Mouse (Mus musculus): Measurements from ENCODE around the gene Tpsab1.

The Tpsab1 gene

DNA sequence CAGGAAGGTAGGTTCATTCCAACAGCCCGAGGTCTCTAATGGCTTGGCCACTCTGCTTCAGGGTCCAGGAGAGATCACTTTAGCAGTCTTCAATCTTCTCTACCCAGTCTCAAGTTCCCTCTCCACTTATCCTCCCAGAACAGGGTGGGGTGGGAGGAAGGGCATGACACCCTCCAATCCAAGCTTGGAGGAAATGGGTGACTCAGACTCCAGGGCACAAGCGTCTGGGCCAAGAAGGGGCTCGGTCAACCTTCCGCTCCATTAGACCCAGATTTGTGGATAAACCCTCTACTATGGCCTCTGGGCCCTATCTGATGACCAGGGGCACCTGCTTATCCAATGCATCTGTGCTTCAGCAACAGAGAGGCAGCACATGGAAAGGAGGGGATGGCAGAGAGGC, at the start of gene Tpsab1:
Gene Tpsab1, minus strand, starts transcription at position 101 of the 400 bp plus-strand sequence.
- H3K27me3 ChIP-seq (ENCODE audit: control insufficient read depth, insufficient read depth, low read length, poor library complexity, severe bottlenecking): no peaks in the 10 kb centered on the region
- H3K36me3 ChIP-seq (ENCODE audit: control insufficient read depth, insufficient read depth, low read length, poor library complexity, severe bottlenecking): no peaks in the 10 kb centered on the region
- DNase-seq (ENCODE audit: low read depth, low spot score): no peak

DNA sequence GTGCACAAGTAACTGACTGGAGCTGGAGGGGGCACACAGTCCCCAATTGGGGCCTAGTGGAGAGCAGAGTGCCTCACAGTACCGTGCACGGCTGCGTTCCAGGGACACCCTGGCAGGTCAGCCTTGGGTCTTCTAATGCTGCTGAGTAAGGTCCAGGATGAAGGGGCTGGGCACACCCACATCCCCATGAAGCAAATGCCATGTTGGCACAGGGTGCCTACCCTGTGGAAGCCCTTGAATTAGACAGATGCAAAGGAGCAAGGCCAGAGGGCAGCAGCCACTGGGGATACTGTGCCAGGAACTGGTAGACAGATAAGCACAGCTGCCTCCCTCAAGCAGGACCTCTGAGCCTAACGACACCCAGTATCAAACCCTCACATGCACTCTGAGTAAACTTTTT, 49.2 kb upstream of the Tpsab1 start:
- DNase-seq (ENCODE audit: low read depth, low spot score): no peak
- Histone ChIP-seq H3K36me3 (ENCODE audit: control insufficient read depth, insufficient read depth, low read length, poor library complexity, severe bottlenecking) (no peaks in the 10 kb centered on the region), H3K27me3 (ENCODE audit: control insufficient read depth, insufficient read depth, low read length, poor library complexity, severe bottlenecking) (no peaks in the 10 kb centered on the region)

DNA sequence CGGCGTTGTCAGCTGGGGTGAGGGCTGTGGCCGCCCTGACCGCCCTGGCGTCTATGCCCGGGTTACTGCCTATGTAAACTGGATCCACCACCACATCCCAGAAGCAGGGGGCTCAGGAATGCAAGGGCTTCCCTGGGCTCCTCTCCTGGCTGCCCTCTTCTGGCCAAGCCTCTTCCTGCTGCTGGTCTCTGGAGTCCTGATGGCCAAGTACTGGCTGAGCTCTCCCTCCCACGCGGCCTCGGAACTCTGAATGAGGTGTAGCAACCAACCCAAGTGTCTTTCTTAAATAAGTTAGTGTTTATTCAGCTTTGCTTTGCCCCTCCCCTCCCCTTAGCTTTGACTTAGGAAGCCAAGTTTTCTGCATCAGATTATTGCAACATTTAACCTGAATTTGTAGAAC, 28.6 kb upstream of the Tpsab1 start:
- no peaks in the 10 kb centered on the region for H3K36me3 ChIP-seq (ENCODE audit: control insufficient read depth, insufficient read depth, low read length, poor library complexity, severe bottlenecking)
- H3K27me3 ChIP-seq (ENCODE audit: control insufficient read depth, insufficient read depth, low read length, poor library complexity, severe bottlenecking): no peaks in the 10 kb centered on the region
- no peak for DNase-seq (ENCODE audit: low read depth, low spot score)

DNA sequence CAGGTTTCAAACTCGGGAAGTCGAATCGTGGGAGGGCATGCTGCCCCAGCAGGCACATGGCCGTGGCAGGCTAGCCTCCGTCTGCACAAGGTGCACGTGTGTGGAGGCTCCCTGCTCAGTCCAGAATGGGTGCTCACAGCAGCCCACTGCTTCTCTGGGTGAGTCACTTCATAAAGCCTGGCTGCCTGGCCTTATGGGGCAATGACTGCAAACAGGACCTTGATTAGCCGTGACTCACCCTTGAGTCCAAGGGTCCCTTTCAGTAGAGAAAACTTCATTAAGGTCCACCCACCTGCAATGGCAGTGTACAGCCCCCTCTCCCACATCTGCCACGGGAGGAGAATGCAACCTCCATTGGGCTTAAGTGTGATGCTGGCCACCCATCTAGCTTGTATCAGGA, 27.1 kb upstream of the Tpsab1 start:
- no peaks in the 10 kb centered on the region for H3K36me3 ChIP-seq (ENCODE audit: control insufficient read depth, insufficient read depth, low read length, poor library complexity, severe bottlenecking)
- no peak for DNase-seq (ENCODE audit: low read depth, low spot score)

DNA sequence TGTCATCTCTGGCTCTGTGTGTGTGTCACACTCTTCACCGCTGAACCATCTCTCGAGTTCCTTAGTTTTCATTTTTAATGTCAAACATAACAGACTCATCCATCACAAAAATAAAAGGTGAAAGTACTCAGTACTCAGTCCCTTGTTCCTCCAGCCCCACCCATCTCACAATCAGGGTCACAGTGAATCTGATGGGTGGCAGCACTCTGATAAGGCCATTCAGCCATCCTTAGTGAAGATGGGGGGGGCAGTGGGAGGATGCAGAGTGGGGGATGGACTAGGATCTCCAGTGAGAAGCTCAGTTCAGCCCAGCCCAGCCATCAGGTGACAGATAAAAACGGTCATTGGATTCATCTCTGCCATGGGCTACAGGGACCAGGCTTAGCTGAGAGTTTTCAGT, 23.6 kb upstream of the Tpsab1 start, which contains the start of gene Tpsg1:
Gene Tpsg1, plus strand, starts transcription at position 301 of the 400 bp plus-strand sequence.
- no peak for DNase-seq (ENCODE audit: low read depth, low spot score)
- no peaks in the 10 kb centered on the region for H3K36me3 ChIP-seq (ENCODE audit: control insufficient read depth, insufficient read depth, low read length, poor library complexity, severe bottlenecking)
- no peaks in the 10 kb centered on the region for H3K27me3 ChIP-seq (ENCODE audit: control insufficient read depth, insufficient read depth, low read length, poor library complexity, severe bottlenecking)

More for the DNA sequence above, 27.1 kb upstream of the Tpsab1 start:
- no peaks in the 10 kb centered on the region for H3K27me3 ChIP-seq (ENCODE audit: control insufficient read depth, insufficient read depth, low read length, poor library complexity, severe bottlenecking)

DNA sequence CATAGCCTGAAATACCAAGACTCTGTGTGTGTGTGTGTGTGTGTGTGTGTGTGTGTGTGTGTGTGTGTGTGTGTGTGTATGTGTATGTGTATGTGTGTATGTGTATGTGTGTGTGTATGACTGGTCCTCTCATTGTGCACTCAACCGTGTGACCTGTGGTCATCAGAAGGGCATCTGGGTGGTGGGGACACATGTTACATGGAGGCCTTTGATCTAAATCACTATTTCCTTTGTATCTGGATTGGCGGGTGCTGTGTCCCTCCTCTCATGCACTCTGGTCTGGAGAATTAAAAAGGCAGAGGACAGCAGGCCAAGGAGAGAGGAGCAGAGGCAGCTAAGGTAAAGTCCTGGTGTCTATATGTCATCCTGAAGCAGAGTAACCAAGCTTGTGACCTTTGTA, 20.6 kb upstream of the Tpsab1 start, which contains the start of gene Tpsb2:
Gene Tpsb2, plus strand, starts transcription at position 301 of the 400 bp plus-strand sequence.
- H3K36me3 ChIP-seq (ENCODE audit: control insufficient read depth, insufficient read depth, low read length, poor library complexity, severe bottlenecking): no peaks in the 10 kb centered on the region
- H3K27me3 ChIP-seq (ENCODE audit: control insufficient read depth, insufficient read depth, low read length, poor library complexity, severe bottlenecking): no peaks in the 10 kb centered on the region
- no peak for DNase-seq (ENCODE audit: low read depth, low spot score)

DNA sequence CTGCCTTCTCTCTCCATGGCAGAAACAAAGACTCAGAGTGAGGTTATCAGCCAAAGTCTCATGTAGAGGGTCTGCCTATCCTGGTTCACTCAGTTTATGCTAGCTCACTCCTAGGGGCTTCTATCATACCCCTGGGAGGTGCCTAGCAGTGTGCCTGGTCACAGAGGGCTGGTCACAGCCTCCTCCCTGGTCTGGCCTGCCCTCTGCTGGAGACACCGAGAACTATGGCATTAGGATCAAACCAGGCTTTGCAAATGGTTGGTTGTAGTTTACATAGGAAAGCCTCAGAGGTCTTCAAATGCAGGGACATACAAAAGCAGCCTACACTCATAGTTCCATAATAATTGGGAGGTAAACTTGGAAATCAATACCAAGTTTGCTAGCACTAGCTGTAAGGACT, 18.4 kb upstream of the Tpsab1 start:
- Histone ChIP-seq H3K27me3 (ENCODE audit: control insufficient read depth, insufficient read depth, low read length, poor library complexity, severe bottlenecking) (no peaks in the 10 kb centered on the region; the same call in none of the 2 replicates), H3K36me3 (ENCODE audit: control insufficient read depth, insufficient read depth, low read length, poor library complexity, severe bottlenecking) (no peaks in the 10 kb centered on the region)
- DNase-seq (ENCODE audit: low read depth, low spot score): peak; percentile 48

DNA sequence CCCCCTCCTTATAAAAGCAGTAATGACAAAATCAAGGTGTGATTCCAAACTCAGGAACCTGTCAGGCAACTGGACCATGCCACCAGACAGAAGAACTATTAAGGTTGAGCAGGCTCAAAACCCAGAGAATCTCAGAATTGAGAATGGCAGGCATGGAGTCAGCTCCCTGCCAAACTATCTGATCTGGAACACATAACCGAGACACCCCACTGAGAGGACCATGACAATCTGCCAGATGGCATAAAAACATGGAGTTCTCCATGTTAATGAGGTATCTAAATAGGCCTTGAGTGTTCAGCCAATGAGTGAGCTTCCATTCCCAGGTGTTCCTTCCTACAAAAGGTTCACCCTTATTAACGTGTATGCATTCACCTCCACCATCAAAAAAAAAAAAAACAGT, 15.9 kb upstream of the Tpsab1 start:
- Histone ChIP-seq H3K27me3 (ENCODE audit: control insufficient read depth, insufficient read depth, low read length, poor library complexity, severe bottlenecking) (no peaks in the 10 kb centered on the region; the same call in none of the 2 replicates), H3K36me3 (ENCODE audit: control insufficient read depth, insufficient read depth, low read length, poor library complexity, severe bottlenecking) (no peaks in the 10 kb centered on the region)
- no peak for DNase-seq (ENCODE audit: low read depth, low spot score)

DNA sequence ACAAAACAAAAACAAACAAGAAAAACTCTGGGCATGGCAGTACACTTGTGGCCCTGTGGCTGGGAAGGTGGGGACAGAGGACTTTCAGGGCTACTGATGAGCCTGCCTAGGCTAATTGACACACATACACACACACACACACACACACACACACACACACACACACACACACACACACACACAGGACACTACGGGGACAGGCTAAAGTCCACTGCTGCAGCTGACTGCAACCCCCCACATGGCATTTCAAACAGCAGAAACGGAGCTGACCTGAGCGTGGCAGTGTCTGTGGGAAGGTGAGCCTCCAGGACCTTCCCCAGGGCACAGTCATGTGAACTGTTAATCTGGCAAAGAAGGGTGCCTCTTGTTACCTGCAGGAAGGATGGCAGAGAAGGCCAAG, 3.9 kb downstream of the Tpsab1 start:
- no peaks in the 10 kb centered on the region for H3K36me3 ChIP-seq (ENCODE audit: control insufficient read depth, insufficient read depth, low read length, poor library complexity, severe bottlenecking)
- no peaks in the 10 kb centered on the region for H3K27me3 ChIP-seq (ENCODE audit: control insufficient read depth, insufficient read depth, low read length, poor library complexity, severe bottlenecking)
- DNase-seq (ENCODE audit: low read depth, low spot score): no peak

DNA sequence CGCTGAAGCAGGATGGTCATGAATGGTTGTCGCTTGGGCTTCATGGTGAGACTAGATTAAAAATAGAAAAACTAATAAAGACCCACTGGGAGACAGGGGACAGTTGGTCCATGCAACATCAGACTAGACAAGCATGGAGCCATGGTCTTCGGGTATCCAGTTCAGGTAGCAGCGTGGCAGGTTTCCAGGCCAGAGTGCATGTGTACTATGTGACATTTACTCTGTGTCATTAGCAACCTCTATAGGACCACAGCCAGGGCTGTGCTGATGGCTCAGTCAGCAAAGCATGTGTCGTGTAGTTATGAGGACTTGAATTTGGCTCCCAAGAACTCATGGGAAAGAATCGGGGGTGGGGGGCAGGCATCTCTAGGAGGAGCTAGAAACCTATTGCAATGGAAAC, 5.4 kb downstream of the Tpsab1 start:
- DNase-seq (ENCODE audit: low read depth, low spot score): no peak
- Histone ChIP-seq H3K27me3 (ENCODE audit: control insufficient read depth, insufficient read depth, low read length, poor library complexity, severe bottlenecking) (no peaks in the 10 kb centered on the region), H3K36me3 (ENCODE audit: control insufficient read depth, insufficient read depth, low read length, poor library complexity, severe bottlenecking) (no peaks in the 10 kb centered on the region)

DNA sequence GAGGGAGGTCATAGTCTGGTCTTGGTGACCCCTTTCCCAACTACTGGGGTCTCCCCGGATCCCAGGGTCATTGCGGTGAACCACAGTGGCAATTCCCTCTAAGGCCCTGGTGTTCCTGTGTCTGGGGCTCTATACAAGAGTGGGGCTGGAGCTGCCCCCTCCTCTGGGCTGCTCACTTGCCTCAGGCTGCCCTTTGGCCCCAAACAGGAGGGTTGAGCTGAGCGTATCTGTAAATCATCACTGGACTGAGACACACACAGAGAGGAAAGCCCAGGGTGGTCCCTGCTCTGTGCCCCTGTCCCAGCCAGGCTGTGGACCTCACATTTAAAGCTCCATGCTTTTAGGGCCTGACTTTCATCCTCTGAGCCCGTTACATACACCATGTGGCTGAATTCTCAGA, 7.1 kb downstream of the Tpsab1 start:
- no peaks in the 10 kb centered on the region for H3K27me3 ChIP-seq (ENCODE audit: control insufficient read depth, insufficient read depth, low read length, poor library complexity, severe bottlenecking)
- no peak for DNase-seq (ENCODE audit: low read depth, low spot score)
- no peaks in the 10 kb centered on the region for H3K36me3 ChIP-seq (ENCODE audit: control insufficient read depth, insufficient read depth, low read length, poor library complexity, severe bottlenecking)

DNA sequence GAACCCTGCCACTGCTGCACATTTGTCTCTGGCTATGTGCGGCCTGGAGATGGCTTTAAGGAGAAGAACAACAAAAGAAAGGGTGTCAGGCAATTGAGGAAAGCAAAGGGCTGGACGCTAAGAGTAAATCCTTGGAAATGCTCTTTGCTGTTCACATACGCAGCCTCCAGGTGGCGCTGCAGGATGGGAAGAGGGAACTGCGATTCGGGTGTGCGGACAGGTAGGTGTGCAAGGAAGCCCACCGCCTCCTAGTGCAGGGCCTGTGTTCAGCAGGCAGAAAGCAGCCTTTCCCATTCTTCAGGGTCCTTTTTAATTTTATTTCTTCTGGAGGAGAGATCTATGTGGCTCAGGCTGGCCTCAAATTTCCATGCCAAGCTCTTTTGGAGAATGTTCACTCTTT, 11.4 kb downstream of the Tpsab1 start:
- peak; percentile 59 for DNase-seq (ENCODE audit: low read depth, low spot score)
- Histone ChIP-seq H3K36me3 (ENCODE audit: control insufficient read depth, insufficient read depth, low read length, poor library complexity, severe bottlenecking) (no peaks in the 10 kb centered on the region), H3K27me3 (ENCODE audit: control insufficient read depth, insufficient read depth, low read length, poor library complexity, severe bottlenecking) (no peaks in the 10 kb centered on the region; the same call in 1 of the 2 replicates)

DNA sequence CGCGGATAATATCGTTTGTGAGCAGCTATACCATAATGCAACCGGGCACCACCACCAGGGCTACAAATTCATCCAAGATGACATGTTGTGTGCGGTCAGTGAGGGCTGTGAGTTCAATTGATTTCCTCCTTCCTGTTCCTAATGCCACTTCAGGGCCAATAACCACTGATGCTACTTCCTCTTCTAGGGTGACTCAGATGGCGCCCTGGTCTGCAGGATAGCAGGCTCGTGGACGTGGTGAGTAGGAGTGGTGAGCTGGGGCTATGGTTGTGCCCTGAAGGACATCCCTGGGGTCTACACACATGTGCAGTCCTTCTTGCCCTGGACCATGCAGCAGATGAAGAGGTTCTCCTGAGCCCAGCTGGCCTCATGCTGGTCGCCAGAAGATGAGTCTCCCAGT, 13.0 kb downstream of the Tpsab1 start:
- H3K36me3 ChIP-seq (ENCODE audit: control insufficient read depth, insufficient read depth, low read length, poor library complexity, severe bottlenecking): no peaks in the 10 kb centered on the region
- DNase-seq (ENCODE audit: low read depth, low spot score): no peak
- H3K27me3 ChIP-seq (ENCODE audit: control insufficient read depth, insufficient read depth, low read length, poor library complexity, severe bottlenecking): no peaks in the 10 kb centered on the region; the same call in 1 of the 2 replicates

DNA sequence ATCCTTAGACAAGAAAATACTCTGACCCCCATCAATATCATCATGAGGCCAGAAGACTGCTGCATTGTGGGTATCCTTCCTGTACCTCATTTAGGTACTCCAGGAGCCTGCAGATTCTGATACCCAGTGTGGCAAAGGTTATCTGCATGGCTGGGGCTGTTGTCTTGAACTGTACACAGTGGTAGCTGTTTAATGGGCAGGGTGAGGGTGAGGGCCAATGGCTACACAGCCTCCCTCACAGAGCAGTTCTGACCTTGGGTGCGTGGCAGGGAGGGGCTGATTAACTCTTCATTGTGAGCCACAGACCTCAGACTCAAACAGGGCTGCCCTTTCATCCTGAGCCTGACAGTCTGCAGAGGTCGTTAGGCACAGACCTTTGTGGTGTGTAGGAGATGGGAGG, 22.4 kb downstream of the Tpsab1 start:
- DNase-seq (ENCODE audit: low read depth, low spot score): no peak
- Histone ChIP-seq H3K27me3 (ENCODE audit: control insufficient read depth, insufficient read depth, low read length, poor library complexity, severe bottlenecking) (no peaks in the 10 kb centered on the region), H3K36me3 (ENCODE audit: control insufficient read depth, insufficient read depth, low read length, poor library complexity, severe bottlenecking) (no peaks in the 10 kb centered on the region)

DNA sequence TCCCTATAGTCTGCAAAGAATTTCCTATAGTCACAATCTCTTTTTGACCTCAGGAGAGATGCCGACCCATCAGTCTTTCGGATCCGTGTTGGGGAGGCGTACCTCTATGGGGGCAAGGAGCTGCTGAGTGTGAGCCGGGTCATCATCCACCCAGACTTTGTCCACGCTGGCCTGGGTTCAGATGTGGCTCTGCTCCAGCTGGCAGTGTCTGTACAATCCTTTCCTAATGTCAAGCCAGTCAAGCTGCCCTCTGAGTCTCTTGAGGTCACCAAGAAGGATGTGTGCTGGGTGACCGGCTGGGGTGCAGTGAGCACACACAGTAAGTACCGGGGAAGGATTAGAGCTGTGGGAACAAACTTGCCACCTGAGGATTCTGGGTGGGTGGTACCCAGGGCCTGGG, 24.5 kb downstream of the Tpsab1 start:
- Histone ChIP-seq H3K36me3 (ENCODE audit: control insufficient read depth, insufficient read depth, low read length, poor library complexity, severe bottlenecking) (no peaks in the 10 kb centered on the region), H3K27me3 (ENCODE audit: control insufficient read depth, insufficient read depth, low read length, poor library complexity, severe bottlenecking) (no peaks in the 10 kb centered on the region)
- DNase-seq (ENCODE audit: low read depth, low spot score): no peak

DNA sequence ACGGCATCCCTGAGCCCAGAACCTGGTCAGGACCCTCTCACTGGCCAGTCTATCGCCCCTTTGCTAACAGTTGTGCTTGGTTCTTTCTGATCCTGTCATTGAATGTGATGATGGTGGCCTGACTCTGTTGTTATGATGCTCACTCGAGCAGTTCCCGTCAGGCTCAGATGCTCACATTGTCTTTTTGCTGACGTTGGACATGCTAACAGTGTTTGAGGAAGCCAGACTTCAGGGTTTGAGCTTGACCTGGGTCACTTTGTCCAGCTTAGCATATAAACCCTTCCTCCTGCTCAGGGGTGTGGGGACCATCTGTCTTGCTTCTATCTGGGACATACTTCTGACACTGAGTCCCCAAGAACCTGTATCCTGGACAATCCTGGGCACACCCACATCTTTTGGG, 27.0 kb downstream of the Tpsab1 start, which contains the start of gene Prss29:
Gene Prss29, plus strand, starts transcription at position 301 of the 400 bp plus-strand sequence.
- Histone ChIP-seq H3K36me3 (ENCODE audit: control insufficient read depth, insufficient read depth, low read length, poor library complexity, severe bottlenecking) (no peaks in the 10 kb centered on the region), H3K27me3 (ENCODE audit: control insufficient read depth, insufficient read depth, low read length, poor library complexity, severe bottlenecking) (no peaks in the 10 kb centered on the region)
- DNase-seq (ENCODE audit: low read depth, low spot score): no peak
